In the genomic region with DNA sequence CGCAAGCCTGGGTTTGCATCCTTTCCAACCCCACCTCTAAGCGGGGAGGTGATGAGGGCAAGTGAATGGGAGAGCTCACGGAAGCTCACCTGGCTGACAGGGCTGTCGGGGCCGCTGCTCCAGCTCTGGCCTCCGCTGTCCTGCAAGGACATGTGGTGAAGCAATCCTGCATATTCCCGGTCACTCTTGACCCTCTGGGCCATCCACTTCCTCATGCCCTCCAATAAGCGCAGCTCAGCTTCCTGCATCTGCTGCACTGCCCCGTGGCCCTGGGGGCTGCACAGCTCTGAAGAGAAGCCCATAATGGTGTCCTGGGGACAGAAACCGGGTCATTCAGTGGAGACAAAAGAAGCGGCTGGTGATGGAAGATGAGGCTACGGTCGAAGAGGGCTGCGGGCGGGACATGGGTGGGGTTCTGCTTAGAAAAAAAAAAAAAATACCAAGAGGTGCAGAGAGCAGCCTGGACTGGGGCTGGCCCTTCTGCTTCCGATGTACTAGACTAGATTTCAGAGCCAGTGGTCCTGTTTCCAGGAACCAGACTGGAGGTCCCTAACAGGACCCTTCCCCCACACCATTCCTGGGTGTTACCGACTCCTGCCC, we compare ENCODE assay signal across 8 mouse cellular contexts. TPM values are rescaled to one million over a fixed set of nuclear protein-coding genes. Genes with fewer than 3 reads are reported as not detected.
DNase-seq lines count a peak whose midpoint lies in the region; ATAC-seq and TF ChIP-seq lines count a peak whose summit lies in the region.

No protein-coding gene starts in this region.

- peaks cover 38% of the 10 kb centered on the region for H3K27me3 ChIP-seq in embryonic facial prominence, embryonic 10.5 days (replicated peaks; ENCODE audit: low read depth, poor library complexity, severe bottlenecking)
- H3K27me3 ChIP-seq in hindbrain, embryonic 14.5 days (ENCODE audit: control insufficient read depth, insufficient read depth, low read length): no peaks in the 10 kb centered on the region
- H3K27me3 ChIP-seq in lung, embryonic 14.5 days (ENCODE audit: insufficient read depth, low read length): no peaks in the 10 kb centered on the region
- no peaks in the 10 kb centered on the region for H3K27me3 ChIP-seq in small intestine, adult 2 months (ENCODE audit: control insufficient read depth, insufficient read depth, low read length)

- TF ChIP-seq POLR2A in small intestine, adult 2 months (IDR thresholded peaks at IDR 0.05; ENCODE audit: low read depth, low read length): no peak

- peaks cover 37% of the 10 kb centered on the region for H3K36me3 ChIP-seq in embryonic facial prominence, embryonic 10.5 days (replicated peaks)
- H3K36me3 ChIP-seq in hindbrain, embryonic 14.5 days (replicated peaks; ENCODE audit: control insufficient read depth, insufficient read depth): peaks cover 25% of the 10 kb centered on the region
- peaks cover 35% of the 10 kb centered on the region for H3K36me3 ChIP-seq in lung, embryonic 14.5 days (ENCODE audit: insufficient read depth)
- peaks cover 23% of the 10 kb centered on the region for H3K36me3 ChIP-seq in small intestine, adult 2 months (ENCODE audit: control insufficient read depth, insufficient read depth, low read length)

- H3K9ac ChIP-seq in hindbrain, embryonic 14.5 days: peak overlapping the region; percentile 41
- peak overlapping the region; percentile 61 for H3K9ac ChIP-seq in lung, embryonic 14.5 days

- 17% methylated on average over 17 of the region's 17 CpGs for WGBS in embryonic facial prominence, embryonic 10.5 days
- 24% methylated on average over 17 of the region's 17 CpGs for WGBS in hindbrain, embryonic 14.5 days
- 42% methylated on average over 17 of the region's 17 CpGs for WGBS in lung, embryonic 14.5 days
- WGBS in small intestine, adult 2 months: 45% methylated on average over 17 of the region's 17 CpGs

- peak overlapping the region; percentile 36 for H3K4me2 ChIP-seq in hindbrain, embryonic 14.5 days (replicated peaks)
- peak overlapping the region; percentile 60 for H3K4me2 ChIP-seq in lung, embryonic 14.5 days

- H3K4me1 ChIP-seq in embryonic facial prominence, embryonic 10.5 days: peaks cover 39% of the 10 kb centered on the region
- H3K4me1 ChIP-seq in hindbrain, embryonic 14.5 days (replicated peaks; ENCODE audit: control insufficient read depth, insufficient read depth, low read length): no peaks in the 10 kb centered on the region
- H3K4me1 ChIP-seq in lung, embryonic 14.5 days (ENCODE audit: insufficient read depth): peaks cover 4% of the 10 kb centered on the region; the same call in 1 of the 2 replicates
- H3K4me1 ChIP-seq in small intestine, adult 2 months (ENCODE audit: control insufficient read depth, insufficient read depth, insufficient read length, low read length): peaks cover 10% of the 10 kb centered on the region; the same call in 1 of the 2 replicates

- peak overlapping the region; percentile 57 for H3K4me3 ChIP-seq in embryonic facial prominence, embryonic 10.5 days
- H3K4me3 ChIP-seq in hindbrain, embryonic 14.5 days (replicated peaks; ENCODE audit: low read length): peak overlapping the region; percentile 15
- peak overlapping the region; percentile 33 for H3K4me3 ChIP-seq in lung, embryonic 14.5 days (ENCODE audit: low read depth, low read length)
- peak overlapping the region; percentile 66 for H3K4me3 ChIP-seq in small intestine, adult 2 months (ENCODE audit: low read depth, low read length)

- peak overlapping the region; percentile 85 for H3K27ac ChIP-seq in embryonic facial prominence, embryonic 10.5 days (replicated peaks)
- H3K27ac ChIP-seq in hindbrain, embryonic 14.5 days: no peak overlapping the region
- peak overlapping the region; percentile 78 for H3K27ac ChIP-seq in lung, embryonic 14.5 days (ENCODE audit: low read depth)
- peak overlapping the region; percentile 65 for H3K27ac ChIP-seq in small intestine, adult 2 months (ENCODE audit: insufficient read depth, low read depth, low read length)

- peak; percentile 20 for DNase-seq in cerebellum, adult 9-11 months
- peak; percentile 28 for DNase-seq in embryonic facial prominence, embryonic 10.5 days (ENCODE audit: low spot score)
- DNase-seq in hindbrain, embryonic 14.5 days (ENCODE audit: low spot score): no peak
- peak; percentile 17 for DNase-seq in lung, embryonic 14.5 days
- no peak for DNase-seq in frontal cortex, adult 2 months (ENCODE audit: extremely low spot score in 1 of 2, low spot score in 1 of 2)
- DNase-seq in ovary, postnatal 14 days (ENCODE audit: low spot score): no peak

- no peak for ATAC-seq in cerebellum, adult (ENCODE audit: insufficient number of reproducible peaks, low FRiP score, low TSS enrichment)
- ATAC-seq in hindbrain, embryonic 14.5 days (ENCODE audit: low FRiP score): no peak
- no peak for ATAC-seq in lung, embryonic 14.5 days (ENCODE audit: insufficient read depth)

- no peak for TF ChIP-seq CTCF in lung, embryonic 14.5 days (IDR thresholded peaks at IDR 0.05; ENCODE audit: low read depth)
- TF ChIP-seq CTCF in small intestine, adult 2 months (IDR thresholded peaks at IDR 0.05; ENCODE audit: extremely low read depth, insufficient read length, insufficient replicate concordance, low read depth, low read length): no peak

- no peaks in the 10 kb centered on the region for H3K9me3 ChIP-seq in embryonic facial prominence, embryonic 10.5 days
- H3K9me3 ChIP-seq in hindbrain, embryonic 14.5 days (ENCODE audit: control insufficient read depth, low read length): no peaks in the 10 kb centered on the region
- H3K9me3 ChIP-seq in lung, embryonic 14.5 days (ENCODE audit: low read depth, low read length): no peaks in the 10 kb centered on the region

RNA-seq across cellular contexts. Expression of a gene that starts 0.6 kb away (rescaled TPM):
- 8.2 and 8.4 TPM in 2 replicates for polyA plus RNA-seq in embryonic facial prominence, embryonic 10.5 days (2016; fragmentation: Nextera tagmentation; extraction: Ambion mirVana)
- 3.8 and 4.6 TPM in 2 replicates for polyA plus RNA-seq in hindbrain, embryonic 14.5 days (2014; fragmentation: Nextera tagmentation; extraction: Ambion mirVana)
- 10.1 and 12.0 TPM in 2 replicates for polyA plus RNA-seq in lung, embryonic 14.5 days (2014; fragmentation: Nextera tagmentation; extraction: Ambion mirVana)
- 15.2 and 16.6 TPM in 2 replicates for polyA plus RNA-seq in small intestine, adult 2 months (2012; rRNA removed)
- polyA plus RNA-seq in frontal cortex, adult 2 months (2012; rRNA removed): 5.4 and 6.1 TPM in 2 replicates

RNA-seq across cellular contexts. Expression of a gene that starts 16.0 kb away (rescaled TPM):
- polyA plus RNA-seq in embryonic facial prominence, embryonic 10.5 days (2016; fragmentation: Nextera tagmentation; extraction: Ambion mirVana): 20.2 and 21.0 TPM in 2 replicates
- polyA plus RNA-seq in hindbrain, embryonic 14.5 days (2014; fragmentation: Nextera tagmentation; extraction: Ambion mirVana): 18.9 and 21.6 TPM in 2 replicates
- 20.1 and 23.9 TPM in 2 replicates for polyA plus RNA-seq in lung, embryonic 14.5 days (2014; fragmentation: Nextera tagmentation; extraction: Ambion mirVana)
- 16.8 and 30.2 TPM in 2 replicates for polyA plus RNA-seq in small intestine, adult 2 months (2012; rRNA removed)
- 123 and 129 TPM in 2 replicates for polyA plus RNA-seq in frontal cortex, adult 2 months (2012; rRNA removed)

RNA-seq across cellular contexts. Expression of a gene that starts 18.1 kb away (rescaled TPM):
- 6.0 and 6.3 TPM in 2 replicates for polyA plus RNA-seq in embryonic facial prominence, embryonic 10.5 days (2016; fragmentation: Nextera tagmentation; extraction: Ambion mirVana)
- 6.0 and 6.7 TPM in 2 replicates for polyA plus RNA-seq in hindbrain, embryonic 14.5 days (2014; fragmentation: Nextera tagmentation; extraction: Ambion mirVana)
- polyA plus RNA-seq in lung, embryonic 14.5 days (2014; fragmentation: Nextera tagmentation; extraction: Ambion mirVana): 18.0 and 19.4 TPM in 2 replicates
- 75.2 and 117 TPM in 2 replicates for polyA plus RNA-seq in small intestine, adult 2 months (2012; rRNA removed)
- polyA plus RNA-seq in frontal cortex, adult 2 months (2012; rRNA removed): 24.2 and 26.3 TPM in 2 replicates

RNA-seq across cellular contexts. Expression of a gene that starts 44.2 kb away (rescaled TPM):
- 23.3 and 30.3 TPM in 2 replicates for polyA plus RNA-seq in embryonic facial prominence, embryonic 10.5 days (2016; fragmentation: Nextera tagmentation; extraction: Ambion mirVana)
- polyA plus RNA-seq in hindbrain, embryonic 14.5 days (2014; fragmentation: Nextera tagmentation; extraction: Ambion mirVana): 18.7 and 23.4 TPM in 2 replicates
- polyA plus RNA-seq in lung, embryonic 14.5 days (2014; fragmentation: Nextera tagmentation; extraction: Ambion mirVana): 17.2 and 17.9 TPM in 2 replicates
- 5.2 and 7.2 TPM in 2 replicates for polyA plus RNA-seq in small intestine, adult 2 months (2012; rRNA removed)
- polyA plus RNA-seq in frontal cortex, adult 2 months (2012; rRNA removed): 46.8 and 61.2 TPM in 2 replicates

RNA-seq across cellular contexts. Expression of a gene that starts 46.3 kb away (rescaled TPM):
- 51.3 and 53.3 TPM in 2 replicates for polyA plus RNA-seq in embryonic facial prominence, embryonic 10.5 days (2016; fragmentation: Nextera tagmentation; extraction: Ambion mirVana)
- 43.3 and 43.9 TPM in 2 replicates for polyA plus RNA-seq in hindbrain, embryonic 14.5 days (2014; fragmentation: Nextera tagmentation; extraction: Ambion mirVana)
- polyA plus RNA-seq in lung, embryonic 14.5 days (2014; fragmentation: Nextera tagmentation; extraction: Ambion mirVana): 34.3 and 35.3 TPM in 2 replicates
- polyA plus RNA-seq in small intestine, adult 2 months (2012; rRNA removed): 37.1 and 66.6 TPM in 2 replicates
- polyA plus RNA-seq in frontal cortex, adult 2 months (2012; rRNA removed): 51.4 and 52.5 TPM in 2 replicates

Comparison
In these comparisons a context has a peak if more than half of its experiments do, and no peak if none do; other contexts are left out.
1. DNase-seq: peak in cerebellum, adult 9-11 months (single experiment), embryonic facial prominence, embryonic 10.5 days (single experiment) and lung, embryonic 14.5 days (single experiment); none in hindbrain, embryonic 14.5 days (single experiment), frontal cortex, adult 2 months (0 of 2) and ovary, postnatal 14 days (single experiment).
2. H3K4me3 ChIP-seq: peak in every context shown above with its lines; median percentile 66 in small intestine, adult 2 months; 57 in embryonic facial prominence, embryonic 10.5 days; 33 in lung, embryonic 14.5 days; 15 in hindbrain, embryonic 14.5 days.